Mouse (Mus musculus) forebrain, embryonic 14.5 days (tissue): ENCODE data around the gene Vmn1r223. TPM values are rescaled to one million over a fixed set of nuclear protein-coding genes. Genes with fewer than 3 reads are reported as not detected.

Experiments
- ATAC-seq: fragments of 200-750 bp; cut with Nextera tagmentation; 2 replicates; pipeline ENCODE4 v1.8.0; 2017; ENCODE audit warnings: mild to moderate bottlenecking, moderate library complexity
- DNase-seq: peaks from one replicate; pipeline ENCODE4 v3.0.0-alpha.2; 2015; ENCODE audit warnings: low spot score
- H3K27ac ChIP-seq: fragments of 300-500 bp; sonication (generic); 2 replicates; pipeline ENCODE4 v1.5.1; 2014; ENCODE audit warnings: low read depth, mild to moderate bottlenecking, control low read depth, low read length, moderate library complexity
- H3K27me3 ChIP-seq: fragments of 300-500 bp; sonication (generic); replicated peaks from 2 replicates; pipeline ENCODE4 v1.6.1; 2014; ENCODE audit warnings: low read length, control low read depth, mixed read lengths; ENCODE audit not compliant: control insufficient read depth, insufficient read depth
- H3K36me3 ChIP-seq: fragments of 300-500 bp; sonication (generic); 2 replicates; pipeline ENCODE4 v1.6.1; 2014; ENCODE audit warnings: low read length, control low read depth; ENCODE audit not compliant: control insufficient read depth, insufficient read depth
- H3K4me1 ChIP-seq: fragments of 300-500 bp; sonication (generic); 2 replicates; pipeline ENCODE4 v1.6.1; 2014; ENCODE audit warnings: antibody characterized with exemption, low read length, control low read depth; ENCODE audit not compliant: control insufficient read depth, insufficient read depth
- H3K4me2 ChIP-seq: fragments of 300-500 bp; sonication (generic); 2 replicates; pipeline ENCODE4 v1.6.1; 2014; ENCODE audit warnings: mild to moderate bottlenecking, control low read depth, low read length
- H3K4me3 ChIP-seq: fragments of 300-500 bp; sonication (generic); 2 replicates; pipeline ENCODE4 v1.5.1; 2014; ENCODE audit warnings: low read depth, low read length, control low read depth
- H3K9ac ChIP-seq: fragments of 300-500 bp; sonication (generic); 2 replicates; pipeline ENCODE4 v1.6.1; 2014; ENCODE audit warnings: mild to moderate bottlenecking, low read length, control low read depth, moderate library complexity
- H3K9me3 ChIP-seq: fragments of 300-500 bp; sonication (generic); replicated peaks from 2 replicates; pipeline ENCODE4 v1.6.1; 2016; ENCODE audit warnings: low read length, control low read depth, mixed read lengths; ENCODE audit not compliant: control insufficient read depth
- WGBS: fragments of 180-500 bp; shearing (Covaris S2); extraction: QIAGEN DNeasy Blood & Tissue Kit; methylation state at CpG from one replicate; pipeline ENCODE4 v1.1.7; 2014; 5-methylcytosine and 5-hydroxymethylcytosine counted together
- polyA plus RNA-seq: library from polyadenylated mRNA; unstranded; fragments of >200 nt; fragmentation: Nextera tagmentation; extraction: Ambion mirVana; gene quantifications from 2 replicates; pipeline ENCODE4 v1.2.1, GENCODE M21; 2014

Vmn1r223 gene
- polyA plus RNA-seq, 1 experiment from 2014 or later: not detected

GRCm38 (mm10) chr13:23299276-23299998 is 52.5 kb downstream of the Vmn1r223 start:
- Histone ChIP-seq H3K4me1 (peaks cover 3% of the 10 kb centered on the region; the same call in 1 of the 2 replicates), H3K9ac (peak overlapping the region; percentile 1; the same call in 1 of the 2 replicates), H3K4me2 (peak overlapping the region; percentile 54), H3K27me3 (0 out of 2 replicates have a peak, but pooled peaks cover 7% of the 10 kb centered on the region), H3K36me3 (no peaks in the 10 kb centered on the region), H3K9me3 (no peaks in the 10 kb centered on the region), H3K4me3 (peak overlapping the region; percentile 35), H3K27ac (no peak overlapping the region)
- DNase-seq (no peak), ATAC-seq (peak; percentile 54; the same call in 1 of the 2 replicates)
- under 1% methylated on average over 22 of the region's 22 CpGs for WGBS

- 1% methylated on average over 13 of the region's 13 CpGs for WGBS
- H3K4me3 ChIP-seq: peak overlapping the region; percentile 35
- H3K27ac ChIP-seq: no peak overlapping the region
- H3K9ac ChIP-seq: peak overlapping the region; percentile 1; the same call in 1 of the 2 replicates
- no peaks in the 10 kb centered on the region for H3K9me3 ChIP-seq
- peak overlapping the region; percentile 54 for H3K4me2 ChIP-seq
- H3K4me1 ChIP-seq: peaks cover 3% of the 10 kb centered on the region; the same call in 1 of the 2 replicates
- H3K36me3 ChIP-seq: no peaks in the 10 kb centered on the region
- ATAC-seq (peak; percentile 59; the same call in 1 of the 2 replicates), DNase-seq (peak; percentile 77)
- 0 out of 2 replicates have a peak, but pooled peaks cover 7% of the 10 kb centered on the region for H3K27me3 ChIP-seq
Measured at GRCm38 (mm10) chr13:23299999-23300341, 53.0 kb downstream of the Vmn1r223 start.

Other genes with a start within 250 kb of the Vmn1r223 start
- gene Vmn1r213, start 239.5 kb upstream of the Vmn1r223 start, polyA plus RNA-seq: not detected in 2 replicates
- gene Vmn1r214, start 216.7 kb upstream of the Vmn1r223 start, polyA plus RNA-seq: not detected in 2 replicates
- not detected in 2 replicates for gene Vmn1r215, start 179.1 kb upstream of the Vmn1r223 start, polyA plus RNA-seq
- gene Vmn1r217, start 128.9 kb upstream of the Vmn1r223 start, polyA plus RNA-seq: not detected in 2 replicates
- not detected in 2 replicates for gene Vmn1r218, start 114.0 kb upstream of the Vmn1r223 start, polyA plus RNA-seq
- gene Vmn1r219, start 87.8 kb upstream of the Vmn1r223 start, polyA plus RNA-seq: not detected in 2 replicates
- not detected in 2 replicates for gene Vmn1r220, start 59.2 kb upstream of the Vmn1r223 start, polyA plus RNA-seq
- gene Vmn1r221, start 33.0 kb upstream of the Vmn1r223 start, polyA plus RNA-seq: not detected in 2 replicates
- not detected in 2 replicates for gene Vmn1r222, start 11.2 kb upstream of the Vmn1r223 start, polyA plus RNA-seq
- gene Zfp322a, start 122.1 kb downstream of the Vmn1r223 start, polyA plus RNA-seq: 49.6 and 59.5 TPM in 2 replicates
- 12.9 and 13.8 TPM in 2 replicates for gene Abt1, start 176.7 kb downstream of the Vmn1r223 start, polyA plus RNA-seq
- gene Btn1a1, start 218.8 kb downstream of the Vmn1r223 start, polyA plus RNA-seq: 0.22 TPM in 1 of 2 replicates, not detected in the other
- 0.10 TPM in 1 of 2 replicates, not detected in the other for gene Btn2a2, start 241.7 kb downstream of the Vmn1r223 start, polyA plus RNA-seq